Mouse (Mus musculus): ENCODE measurements at regions not wholly inside any gene's neighbourhood (a gene's known extent, or its start where the extent isn't known, plus 50 kb on each side); places are given as distances from the start of the nearest gene placed in this dataset.

GRCm38 (mm10) chr1:126917872-126918271 is 87.3 kb upstream of the Nckap5 start:
- DNase-seq (ENCODE audit: low spot score): no peak

GRCm38 (mm10) chr1:126916369-126916768 is 85.8 kb upstream of the Nckap5 start:
- DNase-seq (ENCODE audit: low spot score): peak; percentile 38

DNA sequence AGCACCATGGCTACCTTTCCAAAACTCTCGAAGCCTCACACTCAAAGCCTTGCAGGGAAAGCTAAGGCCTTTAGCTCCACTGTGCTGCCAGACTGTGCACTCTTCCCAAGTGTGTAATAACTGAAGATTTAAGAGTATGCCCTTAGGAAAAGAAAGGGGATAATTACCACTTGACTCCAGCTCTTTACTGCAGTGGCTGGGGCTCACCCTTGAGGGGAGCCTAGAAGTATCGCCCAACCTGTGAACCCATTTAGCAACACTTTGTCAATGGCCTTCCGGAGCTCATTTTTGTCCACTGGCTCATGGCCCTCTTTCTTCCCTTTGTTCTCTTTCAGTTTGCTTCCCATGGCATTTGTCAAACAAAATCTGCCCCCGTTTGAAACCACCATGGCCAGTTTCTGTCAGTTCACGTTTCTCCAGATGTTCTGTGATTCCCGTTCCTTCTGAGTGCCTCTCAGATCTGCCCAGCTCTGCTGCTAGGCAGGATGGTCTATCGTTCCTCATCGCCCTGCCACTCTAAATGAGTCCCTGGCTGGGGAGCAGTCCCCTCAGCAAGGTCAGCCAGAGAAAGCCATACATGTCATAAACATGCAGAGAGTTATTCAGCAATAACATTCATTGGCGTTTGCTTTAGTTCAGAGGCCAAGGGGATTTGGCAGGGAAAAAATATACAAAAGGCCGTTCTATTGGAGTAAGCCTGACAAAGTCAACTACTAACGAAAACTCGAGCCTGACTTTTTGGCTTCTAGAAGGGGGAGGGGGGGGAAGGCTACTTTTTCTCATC is 80.9 kb upstream of the Nckap5 start:
- no peak for DNase-seq (ENCODE audit: low spot score)

DNA sequence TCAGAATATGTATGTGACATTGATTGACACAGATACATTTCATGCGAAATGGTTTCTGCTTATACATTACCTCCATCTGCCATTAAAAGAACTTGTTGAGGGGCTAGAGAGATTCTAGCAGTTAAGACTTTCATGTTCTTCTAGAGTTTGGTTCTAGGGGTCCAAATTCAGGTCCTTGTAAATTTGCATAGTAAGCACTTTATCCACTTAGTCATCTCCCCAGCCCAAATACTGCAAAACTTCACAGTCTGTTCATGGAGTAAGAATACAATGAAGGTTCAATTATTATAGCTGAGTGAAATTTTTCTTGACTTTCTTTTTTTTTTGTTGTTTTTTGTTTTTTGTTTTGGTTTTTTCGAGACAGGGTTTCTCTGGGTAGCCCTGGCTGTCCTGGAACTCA is 76.8 kb upstream of the Nckap5 start:
- no peak for DNase-seq (ENCODE audit: low spot score)

DNA sequence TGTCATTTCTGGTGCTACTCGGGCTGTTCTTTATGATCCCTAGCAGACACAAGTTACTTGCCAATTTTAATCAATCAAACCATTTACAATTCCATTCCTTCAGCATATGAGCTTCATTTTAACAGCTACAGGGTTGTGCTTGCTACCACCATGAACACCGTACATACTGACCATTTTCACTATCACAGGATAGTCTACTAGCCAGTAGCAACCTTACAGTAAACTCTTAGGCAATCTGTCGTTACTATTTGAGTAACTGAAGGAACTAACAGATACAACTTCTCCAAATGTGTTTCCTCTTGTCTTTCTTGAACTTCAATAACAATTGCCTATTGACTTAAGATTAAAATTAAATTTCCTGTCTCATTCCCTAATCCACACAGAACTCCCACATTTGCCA is 67.9 kb upstream of the Nckap5 start:
- no peak for DNase-seq (ENCODE audit: low spot score)

DNA sequence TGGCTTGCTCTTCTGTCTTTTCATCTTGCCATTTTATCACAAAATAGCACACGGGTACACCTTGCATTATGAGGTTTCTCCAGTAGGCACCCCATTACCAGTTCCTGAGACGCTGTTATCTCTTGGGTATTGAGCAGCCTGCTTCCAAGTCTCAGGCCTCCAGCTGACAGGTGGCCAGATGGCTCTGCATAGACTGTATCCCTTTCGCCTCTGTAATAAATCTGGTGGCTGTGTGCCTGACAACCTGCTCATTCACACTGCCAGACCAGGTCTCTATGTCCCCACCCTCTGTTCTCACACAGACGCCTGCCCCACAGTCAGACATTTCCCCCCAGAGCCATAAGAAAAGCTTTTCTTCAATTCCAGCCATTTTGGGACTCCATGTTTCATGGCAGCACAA is 66.3 kb upstream of the Nckap5 start:
- DNase-seq (ENCODE audit: low spot score): no peak

GRCm38 (mm10) chr1:126880801-126881200 is 50.2 kb upstream of the Nckap5 start:
- DNase-seq (ENCODE audit: low spot score): no peak
